Mouse (Mus musculus) midbrain, postnatal 0 days (tissue): ENCODE measurements around the gene Cmpk2. TPM values are rescaled to one million over a fixed set of nuclear protein-coding genes. Genes with fewer than 3 reads are reported as not detected.
"Not testable (repeated sequence)": the region's sequence is repeated elsewhere in the genome, so short reads cannot be mapped to it uniquely, and the experiment has no call there.

Experiments used
- ATAC-seq: fragments of 200-750 bp; cut with Nextera tagmentation; 2 replicates; pipeline ENCODE4 v1.8.0; 2017; ENCODE audit warnings: moderate number of reproducible peaks, mild to moderate bottlenecking, moderate TSS enrichment, moderate library complexity; ENCODE audit not compliant: low FRiP score
- DNase-seq: peaks from one replicate; pipeline ENCODE4 v3.0.0-alpha.2; 2015; ENCODE audit warnings: low spot score
- H3K27ac ChIP-seq: fragments of 300-500 bp; sonication (generic); 2 replicates; pipeline ENCODE4 v1.5.1; 2014; ENCODE audit warnings: low read depth, mild to moderate bottlenecking, low read length, mixed read lengths
- H3K27me3 ChIP-seq: fragments of 300-500 bp; sonication (generic); 2 replicates; pipeline ENCODE4 v1.6.1; 2014; ENCODE audit warnings: low read length, control low read depth, mixed read lengths; ENCODE audit not compliant: insufficient read depth
- H3K36me3 ChIP-seq: fragments of 300-500 bp; sonication (generic); 2 replicates; pipeline ENCODE4 v1.6.1; 2014; ENCODE audit warnings: low read length, control low read depth, mixed read lengths; ENCODE audit not compliant: insufficient read depth
- H3K4me1 ChIP-seq: fragments of 300-500 bp; sonication (generic); 2 replicates; pipeline ENCODE4 v1.6.1; 2014; ENCODE audit warnings: mild to moderate bottlenecking, control low read depth, antibody characterized with exemption, low read length, mixed read lengths; ENCODE audit not compliant: insufficient read depth
- H3K4me2 ChIP-seq: fragments of 300-500 bp; sonication (generic); 2 replicates; pipeline ENCODE4 v1.6.1; 2014; ENCODE audit warnings: low read depth, mild to moderate bottlenecking, low read length, mixed read lengths; ENCODE audit not compliant: poor library complexity, severe bottlenecking
- H3K4me3 ChIP-seq: fragments of 300-500 bp; sonication (generic); 2 replicates; pipeline ENCODE4 v1.5.1; 2014; ENCODE audit warnings: low read depth, mild to moderate bottlenecking, low read length, moderate library complexity
- H3K9ac ChIP-seq: fragments of 300-500 bp; sonication (generic); replicated peaks from 2 replicates; pipeline ENCODE4 v1.6.1; 2014; ENCODE audit warnings: mild to moderate bottlenecking, low read length, moderate library complexity, mixed read lengths; ENCODE audit not compliant: poor library complexity, severe bottlenecking
- H3K9me3 ChIP-seq: fragments of 300-500 bp; sonication (generic); 2 replicates; pipeline ENCODE4 v1.6.1; 2016; ENCODE audit warnings: low read length, control low read depth
- CTCF ChIP-seq: IDR thresholded peaks from 2 replicates; pipeline ENCODE4 v1.5.1; 2016; ENCODE audit warnings: antibody characterized with exemption, mild to moderate bottlenecking
- WGBS: fragments of 180-500 bp; shearing (Covaris S2); extraction: QIAGEN DNeasy Blood & Tissue Kit; methylation state at CpG from one replicate; pipeline ENCODE4 v1.1.7; 2014; 5-methylcytosine and 5-hydroxymethylcytosine counted together
- polyA plus RNA-seq: library from polyadenylated mRNA; unstranded; fragments of >200 nt; fragmentation: Nextera tagmentation; extraction: Ambion mirVana; gene quantifications from 2 replicates; pipeline ENCODE4 v1.2.1, GENCODE M21; 2015
- total RNA-seq: library from RNA; depleted of rRNA; stranded (reverse); fragments of >200 nt; gene quantifications from 2 replicates; pipeline ENCODE4 v1.2.3, GENCODE M21; 2014

Cmpk2 gene
- total and polyA plus RNA-seq, 2 experiments from 2014 or later: 21.2 to 25.2 TPM

DNA sequence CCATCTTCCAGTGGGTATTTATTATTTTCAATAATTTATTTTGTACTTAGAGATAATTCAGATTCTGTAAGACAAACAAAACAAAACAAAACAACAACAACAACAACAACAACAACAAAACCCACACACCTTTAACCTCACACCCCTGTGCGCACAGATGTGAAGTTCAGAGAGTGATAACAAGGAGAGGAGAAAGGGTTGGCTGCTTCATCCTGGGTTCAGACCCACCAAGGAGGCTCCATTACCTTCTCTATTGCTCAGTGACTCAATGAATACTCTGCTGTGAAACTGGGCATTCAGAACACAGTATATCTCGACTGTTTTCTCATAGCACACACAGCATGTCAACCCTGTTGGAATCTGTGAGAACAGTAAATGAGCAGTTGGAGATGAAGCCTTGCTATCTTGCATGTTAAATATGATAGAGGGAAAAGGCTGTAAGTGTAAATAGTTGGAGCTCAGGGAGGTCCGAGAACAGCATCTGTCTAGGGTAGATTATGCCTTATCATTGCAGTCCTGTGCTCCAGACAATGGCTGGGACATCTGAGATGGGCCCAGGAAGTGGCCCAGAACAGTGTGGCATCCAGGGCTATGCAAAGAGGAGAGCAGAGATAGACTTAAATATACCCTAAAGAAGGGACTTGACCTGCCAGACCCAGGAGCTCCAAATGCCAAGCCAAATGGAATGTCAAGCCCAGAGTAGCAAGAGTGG, 3.9 kb downstream of the Cmpk2 start:
- Histone ChIP-seq H3K27ac (no peak overlapping the region), H3K9me3 (no peaks in the 10 kb centered on the region), H3K4me3 (no peak overlapping the region), H3K4me2 (no peak overlapping the region), H3K27me3 (no peaks in the 10 kb centered on the region), H3K9ac (no peak overlapping the region), H3K4me1 (peaks cover 5% of the 10 kb centered on the region; the same call in 1 of the 2 replicates), H3K36me3 (no peaks in the 10 kb centered on the region; the same call in 1 of the 2 replicates)
- no peak for ATAC-seq
- TF ChIP-seq CTCF: no peak
- 94% methylated on average over 3 of the region's 3 CpGs for WGBS
- no peak for DNase-seq

DNA sequence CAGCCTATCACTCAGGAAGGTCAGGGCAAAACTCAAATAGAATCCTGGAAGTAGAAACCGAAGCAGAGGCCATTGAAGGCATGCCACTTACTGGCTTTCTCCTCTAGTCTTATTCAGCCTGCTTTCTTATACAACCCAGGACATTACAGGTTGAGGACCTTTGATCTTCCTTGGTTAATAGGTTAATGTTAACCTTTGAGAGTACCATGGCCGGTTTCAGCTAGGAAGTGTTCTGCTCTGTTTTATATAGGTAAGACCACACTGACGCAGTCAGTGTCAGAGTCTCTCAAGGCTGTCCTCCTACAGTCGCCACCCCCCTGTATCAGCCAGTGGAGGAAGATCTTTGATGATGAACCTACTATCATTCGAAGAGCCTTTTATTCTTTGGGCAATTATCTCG, 4.7 kb downstream of the Cmpk2 start:
- no peak for TF ChIP-seq CTCF

DNA sequence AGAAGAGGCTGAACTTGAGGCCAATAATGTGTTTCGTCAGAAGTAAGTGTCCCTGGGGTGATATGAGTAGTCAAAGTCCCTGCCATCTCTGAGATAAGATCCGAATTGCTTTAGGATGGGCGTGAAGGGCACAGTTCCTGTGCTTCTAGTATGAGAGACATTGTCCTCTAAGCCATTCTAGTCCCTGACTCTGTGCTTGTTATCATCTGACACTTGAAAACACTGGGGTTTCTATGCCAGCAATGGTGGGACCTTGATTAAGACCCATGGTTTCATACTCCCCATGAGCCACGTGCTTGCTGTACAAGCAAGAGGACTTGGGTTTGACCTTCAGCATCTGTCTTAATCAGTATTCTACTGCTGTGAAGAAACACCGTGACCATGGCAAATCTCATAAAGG, 8.2 kb downstream of the Cmpk2 start:
- DNase-seq (no peak), ATAC-seq (no peak)
- 71% methylated on average over 5 of the region's 5 CpGs for WGBS
- Histone ChIP-seq H3K4me3 (no peak overlapping the region), H3K4me1 (no peaks in the 10 kb centered on the region), H3K4me2 (no peak overlapping the region), H3K36me3 (peaks cover 5% of the 10 kb centered on the region; the same call in 1 of the 2 replicates), H3K27ac (no peak overlapping the region), H3K9me3 (no peaks in the 10 kb centered on the region), H3K27me3 (no peaks in the 10 kb centered on the region), H3K9ac (no peak overlapping the region)
- TF ChIP-seq CTCF: no peak

More for the DNA sequence above, 4.7 kb downstream of the Cmpk2 start:
- DNase-seq (no peak), ATAC-seq (no peak)
- 95% methylated on average over 6 of the region's 6 CpGs for WGBS
- no peaks in the 10 kb centered on the region for H3K9me3 ChIP-seq
- H3K4me3 ChIP-seq: no peak overlapping the region
- no peaks in the 10 kb centered on the region for H3K27me3 ChIP-seq
- H3K4me1 ChIP-seq: peaks cover 5% of the 10 kb centered on the region; the same call in 1 of the 2 replicates
- H3K27ac ChIP-seq: no peak overlapping the region
- no peak overlapping the region for H3K4me2 ChIP-seq
- H3K36me3 ChIP-seq: peaks cover 3% of the 10 kb centered on the region; the same call in 1 of the 2 replicates
- H3K9ac ChIP-seq: no peak overlapping the region

DNA sequence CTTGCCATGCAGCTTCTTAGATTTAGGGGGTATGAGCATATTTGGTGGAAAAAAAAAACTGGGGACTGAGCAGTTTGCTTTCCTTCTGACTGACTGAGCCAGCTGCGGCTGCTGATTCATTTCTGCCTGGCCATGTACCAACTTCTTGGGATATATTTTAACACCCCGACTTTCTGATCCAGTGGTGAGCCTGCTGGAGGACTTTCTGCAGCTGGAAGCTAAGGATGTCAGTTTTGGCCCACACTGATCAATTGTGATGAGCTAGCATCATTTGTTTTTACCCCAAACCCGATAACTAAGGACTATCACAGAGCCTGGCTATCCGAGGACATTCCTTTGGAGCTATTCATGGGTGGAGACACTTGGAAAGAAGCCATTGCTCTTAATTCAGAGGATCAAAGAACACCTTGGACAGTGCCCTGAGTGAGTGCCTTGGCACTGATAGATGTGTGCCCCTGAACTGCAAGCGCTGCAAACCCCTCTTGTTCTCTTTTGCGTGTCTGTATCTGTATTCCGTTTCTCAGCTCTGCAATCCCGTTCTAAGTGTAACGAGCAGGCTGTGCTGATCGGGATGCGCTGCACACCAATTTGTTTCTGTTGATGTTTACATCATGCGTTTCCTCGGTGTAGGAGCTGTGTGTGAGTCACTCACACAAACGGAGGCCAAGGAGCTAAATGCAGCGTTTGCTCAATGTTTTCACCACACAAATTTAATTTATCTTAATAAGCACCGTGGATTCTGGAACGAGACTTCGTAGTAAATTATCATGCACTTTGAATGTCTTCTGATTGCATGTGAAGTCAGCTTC, 9.4 kb downstream of the Cmpk2 start:
- H3K4me3 ChIP-seq: no peak overlapping the region
- 91% methylated on average over 18 of the region's 18 CpGs for WGBS
- no peak for ATAC-seq
- no peak for DNase-seq
- TF ChIP-seq CTCF: no peak
- no peak overlapping the region for H3K9ac ChIP-seq
- H3K9me3 ChIP-seq: no peaks in the 10 kb centered on the region
- no peak overlapping the region for H3K4me2 ChIP-seq
- no peak overlapping the region for H3K27ac ChIP-seq
- H3K4me1 ChIP-seq: no peaks in the 10 kb centered on the region
- peaks cover 5% of the 10 kb centered on the region; the same call in 1 of the 2 replicates for H3K36me3 ChIP-seq
- no peaks in the 10 kb centered on the region for H3K27me3 ChIP-seq

DNA sequence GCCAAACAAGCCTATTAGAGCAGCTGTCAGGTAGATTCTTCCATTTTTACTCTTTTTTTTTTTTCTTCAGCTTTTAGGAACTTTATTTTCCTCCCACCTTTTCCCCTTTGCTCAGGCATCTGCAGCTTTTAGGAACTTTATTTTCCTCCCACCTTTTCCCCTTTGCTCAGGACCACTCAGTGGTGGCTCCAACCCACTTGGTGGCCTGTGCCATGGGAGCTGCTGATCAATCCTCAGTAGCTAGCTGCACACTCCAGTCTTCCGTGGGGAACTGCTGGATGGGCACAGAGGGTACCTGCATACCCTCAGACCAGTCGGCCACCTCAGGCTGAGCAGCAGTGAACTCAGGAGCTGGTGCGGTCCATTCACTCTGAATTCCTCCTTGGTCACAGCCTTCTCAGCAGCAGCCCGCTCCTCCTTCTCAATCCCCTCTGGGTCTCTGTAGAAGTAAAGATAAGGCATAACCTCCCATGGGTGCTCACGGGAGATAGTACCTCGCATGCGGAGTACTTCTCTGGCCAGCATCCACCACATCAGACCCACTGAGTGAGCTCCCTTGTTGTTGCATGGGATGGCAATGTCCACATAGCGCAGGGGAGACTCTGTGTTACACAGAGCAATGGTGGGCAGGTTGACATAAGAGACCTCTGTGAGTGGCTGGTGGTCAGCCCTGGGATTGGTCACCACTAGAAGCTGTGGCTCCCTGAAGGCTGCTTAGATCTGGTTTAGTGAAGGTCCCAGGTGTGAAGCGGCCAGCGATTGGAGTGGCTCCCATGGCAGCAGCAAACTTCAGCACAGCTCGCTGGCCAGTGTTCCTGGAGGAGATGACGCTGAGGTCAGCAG, 17.0 kb downstream of the Cmpk2 start:
- ATAC-seq, H3K4me1 ChIP-seq, H3K4me2 ChIP-seq, H3K9me3 ChIP-seq, H3K9ac ChIP-seq, H3K4me3 ChIP-seq, H3K27ac ChIP-seq, DNase-seq, H3K36me3 ChIP-seq, H3K27me3 ChIP-seq: not testable (repeated sequence)
- WGBS: 93% methylated on average over 12 of the region's 12 CpGs
